Mouse (Mus musculus) embryonic facial prominence, embryonic 15.5 days (tissue): Measurements from ENCODE around the gene Hoxa3. TPM values are rescaled to one million over a fixed set of nuclear protein-coding genes. Genes with fewer than 3 reads are reported as not detected.

ENCODE experiments used
- ATAC-seq: fragments of 200-750 bp; cut with Nextera tagmentation; 2 replicates; pipeline ENCODE4 v1.8.0; 2017; ENCODE audit warnings: low read depth, moderate TSS enrichment; ENCODE audit not compliant: insufficient number of reproducible peaks, low FRiP score, low TSS enrichment
- H3K27ac ChIP-seq: fragments of 300-500 bp; sonication (generic); replicated peaks from 2 replicates; pipeline ENCODE4 v1.5.1; 2015; ENCODE audit warnings: mild to moderate bottlenecking, inconsistent platforms
- H3K27me3 ChIP-seq: fragments of 300-500 bp; sonication (generic); 2 replicates; pipeline ENCODE4 v1.6.1; 2015; ENCODE audit warnings: inconsistent platforms
- H3K36me3 ChIP-seq: fragments of 300-500 bp; sonication (generic); 2 replicates; pipeline ENCODE4 v1.6.1; 2015; ENCODE audit warnings: mild to moderate bottlenecking, inconsistent platforms
- H3K4me1 ChIP-seq: fragments of 300-500 bp; sonication (generic); 2 replicates; pipeline ENCODE4 v1.6.1; 2015; ENCODE audit warnings: inconsistent platforms
- H3K4me2 ChIP-seq: fragments of 300-500 bp; sonication (generic); replicated peaks from 2 replicates; pipeline ENCODE4 v1.6.1; 2015; ENCODE audit warnings: mild to moderate bottlenecking, inconsistent platforms
- H3K4me3 ChIP-seq: fragments of 300-500 bp; sonication (generic); replicated peaks from 2 replicates; pipeline ENCODE4 v1.5.1; 2015; ENCODE audit warnings: mild to moderate bottlenecking, inconsistent platforms
- H3K9ac ChIP-seq: fragments of 300-500 bp; sonication (generic); 2 replicates; pipeline ENCODE4 v1.6.1; 2015; ENCODE audit warnings: inconsistent platforms
- H3K9me3 ChIP-seq: fragments of 300-500 bp; sonication (generic); replicated peaks from 2 replicates; pipeline ENCODE4 v1.6.1; 2016; ENCODE audit warnings: inconsistent platforms
- WGBS: fragments of 180-500 bp; shearing (Covaris S2); methylation state at CpG from one replicate; pipeline ENCODE4 v1.1.7; 2015; 5-methylcytosine and 5-hydroxymethylcytosine counted together
- polyA plus RNA-seq: library from polyadenylated mRNA; unstranded; fragments of >200 nt; fragmentation: Nextera tagmentation; extraction: Ambion mirVana; gene quantifications from 2 replicates; pipeline ENCODE4 v1.2.1, GENCODE M21; 2015

The Hoxa3 gene
- polyA plus RNA-seq, 1 experiment from 2014 or later: 0.13 TPM

DNA sequence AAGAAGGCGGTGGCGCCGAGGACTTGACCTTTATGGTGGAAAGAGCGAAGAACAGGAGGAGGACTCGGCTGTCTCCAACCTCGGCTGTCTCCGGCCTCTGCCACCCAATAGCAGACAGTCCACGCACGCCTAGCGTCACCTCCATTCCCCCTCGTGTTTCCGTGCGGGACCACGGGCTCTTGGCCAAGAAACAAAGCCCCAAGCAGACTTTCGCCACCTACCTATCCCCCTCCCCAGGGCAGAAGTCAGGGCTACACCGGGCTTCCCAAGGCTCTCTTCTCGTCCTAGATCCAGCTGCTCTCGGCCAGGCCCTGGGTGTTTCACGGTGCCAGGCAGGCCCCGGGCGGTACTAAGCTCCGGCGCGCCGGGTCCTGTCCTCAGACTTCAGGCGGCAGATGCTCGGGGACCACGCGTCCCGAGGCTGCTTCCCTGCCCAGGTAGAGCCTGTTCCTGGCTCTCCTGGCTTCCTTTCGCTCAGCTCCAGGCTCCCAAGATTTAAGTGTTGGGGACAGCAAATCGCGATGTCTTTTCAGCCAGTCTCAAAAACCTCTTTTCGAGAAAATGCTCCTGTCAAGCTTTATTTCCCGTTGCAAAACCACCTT, 39.7 kb upstream of the Hoxa3 start:
- Histone ChIP-seq H3K9ac (no peak overlapping the region), H3K4me3 (0 out of 2 replicates have a peak overlapping the region, but pooled peaks have one; percentile 16), H3K27ac (no peak overlapping the region), H3K4me1 (peaks cover 5% of the 10 kb centered on the region; the same call in 1 of the 2 replicates), H3K36me3 (no peaks in the 10 kb centered on the region), H3K9me3 (no peaks in the 10 kb centered on the region), H3K4me2 (no peak overlapping the region), H3K27me3 (peaks cover 90% of the 10 kb centered on the region)
- WGBS: under 1% methylated on average over 35 of the region's 35 CpGs
- ATAC-seq: no peak

DNA sequence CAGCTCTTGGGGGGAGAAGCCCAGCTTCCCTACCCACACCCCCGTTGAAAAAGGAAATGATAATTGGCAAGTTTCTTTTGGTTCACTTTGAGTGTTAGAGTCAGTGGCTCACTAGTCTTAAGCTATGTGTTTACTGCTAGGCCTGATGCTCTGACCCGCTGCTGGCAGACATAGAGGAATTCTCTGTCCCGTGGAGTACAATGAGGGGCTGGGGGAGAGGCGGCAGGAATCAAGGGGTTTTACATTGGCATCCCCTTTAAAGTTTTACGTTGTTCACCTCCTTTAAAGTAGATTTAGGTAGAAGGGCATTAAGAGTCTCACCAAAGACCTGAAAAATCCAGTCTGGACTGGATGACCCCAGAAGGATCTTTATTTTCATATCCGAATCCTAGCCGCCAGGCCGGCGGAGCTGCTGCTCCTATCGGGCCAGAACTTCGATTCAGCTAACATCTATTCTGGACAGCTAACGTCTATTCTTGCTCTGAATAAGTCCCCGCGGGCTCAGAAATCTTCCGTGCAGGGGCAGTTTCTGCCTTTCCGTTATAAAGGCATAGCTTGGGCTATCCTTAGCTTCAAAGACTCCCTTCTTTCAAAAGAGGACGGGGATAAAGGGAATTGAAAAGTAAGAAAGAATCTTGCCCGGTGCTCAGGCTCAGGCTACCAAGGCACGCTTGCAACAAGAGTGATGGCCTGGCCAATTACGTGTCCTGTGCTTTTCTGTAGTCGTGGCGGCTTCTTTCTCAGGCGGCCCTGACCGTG, 39.1 kb upstream of the Hoxa3 start:
- no peak overlapping the region for H3K4me2 ChIP-seq
- H3K27me3 ChIP-seq: peaks cover 90% of the 10 kb centered on the region
- H3K27ac ChIP-seq: no peak overlapping the region
- H3K4me3 ChIP-seq: no peak overlapping the region
- H3K36me3 ChIP-seq: no peaks in the 10 kb centered on the region
- H3K4me1 ChIP-seq: peaks cover 5% of the 10 kb centered on the region; the same call in 1 of the 2 replicates
- ATAC-seq: no peak
- H3K9me3 ChIP-seq: no peaks in the 10 kb centered on the region
- H3K9ac ChIP-seq: no peak overlapping the region
- 2% methylated on average over 24 of the region's 24 CpGs for WGBS

DNA sequence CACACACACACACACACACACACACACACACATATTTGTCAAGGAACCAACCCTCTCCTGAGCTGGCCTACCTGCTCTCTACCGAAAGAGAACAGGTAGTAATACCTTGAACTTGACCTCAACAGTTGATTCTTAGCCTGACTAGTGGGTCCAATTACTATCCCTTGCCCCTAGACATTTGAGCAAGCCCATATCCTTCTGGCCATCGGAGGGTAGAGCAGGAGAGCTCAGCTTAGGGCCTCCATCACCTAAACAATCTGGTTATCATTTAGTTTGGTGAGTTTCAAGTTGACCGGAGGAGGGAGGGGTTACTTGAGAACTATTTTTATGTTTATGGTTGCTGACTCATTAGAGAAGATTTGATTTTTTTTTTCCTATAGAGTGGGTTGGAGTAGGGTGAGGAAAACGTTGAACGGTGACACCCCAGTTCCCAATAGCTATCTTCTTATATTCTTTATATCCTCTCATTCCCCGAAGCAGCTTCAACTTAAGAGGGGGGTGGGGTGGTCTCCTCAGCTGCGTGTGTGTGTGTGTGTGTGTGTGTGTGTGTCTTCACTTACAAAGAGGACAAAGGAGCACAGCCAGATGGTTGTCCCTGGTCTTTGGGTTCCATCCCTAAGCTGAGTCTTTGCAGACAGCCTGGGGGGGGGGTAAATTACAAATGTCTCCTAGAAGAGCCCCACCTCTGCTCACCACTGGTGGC, 38.2 kb upstream of the Hoxa3 start:
- Histone ChIP-seq H3K27ac (no peak overlapping the region), H3K4me1 (peaks cover 5% of the 10 kb centered on the region; the same call in 1 of the 2 replicates), H3K27me3 (peaks cover 91% of the 10 kb centered on the region), H3K4me2 (no peak overlapping the region), H3K9ac (no peak overlapping the region), H3K4me3 (no peak overlapping the region), H3K36me3 (no peaks in the 10 kb centered on the region), H3K9me3 (no peaks in the 10 kb centered on the region)
- ATAC-seq: no peak
- WGBS: 9% methylated on average over 7 of the region's 7 CpGs

DNA sequence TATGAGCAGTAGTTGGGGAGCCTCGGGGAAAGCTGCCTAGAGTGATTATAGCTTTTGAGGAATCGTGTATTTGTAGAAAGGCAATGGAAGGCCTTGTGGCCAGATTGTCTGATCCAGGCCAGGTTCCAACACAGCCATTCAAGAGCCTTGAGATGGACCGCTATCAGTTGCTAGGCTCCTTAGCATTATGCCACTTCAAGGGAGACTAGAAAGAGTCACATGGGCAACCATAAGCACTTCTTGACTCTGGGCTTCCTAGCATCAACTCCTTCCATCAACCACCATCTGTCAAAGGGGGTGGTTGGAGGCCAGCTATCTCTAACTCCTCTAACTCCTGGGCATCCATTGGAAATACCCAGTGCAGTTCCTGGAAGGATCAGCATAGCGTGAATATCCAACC, 36.7 kb upstream of the Hoxa3 start:
- Histone ChIP-seq H3K4me1 (peaks cover 10% of the 10 kb centered on the region; the same call in 1 of the 2 replicates), H3K27me3 (peaks cover 93% of the 10 kb centered on the region), H3K36me3 (no peaks in the 10 kb centered on the region), H3K9me3 (no peaks in the 10 kb centered on the region), H3K9ac (no peak overlapping the region), H3K4me3 (no peak overlapping the region), H3K27ac (no peak overlapping the region), H3K4me2 (no peak overlapping the region)
- ATAC-seq: no peak
- WGBS: 1% methylated on average over 4 of the region's 4 CpGs

DNA sequence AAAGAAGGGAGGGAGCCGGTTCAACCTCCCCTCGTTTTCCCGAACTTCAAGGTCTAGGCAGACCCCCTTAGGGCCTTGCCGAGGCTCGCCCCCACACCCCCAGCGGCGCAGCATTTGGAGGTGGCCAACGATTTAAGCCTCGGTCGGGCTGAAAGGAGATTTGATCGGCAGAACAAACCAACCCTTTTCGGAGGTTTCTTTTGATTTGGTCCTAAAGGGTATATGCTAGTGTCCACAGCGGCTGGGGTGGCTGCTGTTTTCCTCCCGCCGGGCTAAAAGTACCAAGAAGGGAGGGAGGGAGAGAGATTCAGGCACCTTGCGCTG, 36.2 kb upstream of the Hoxa3 start:
- no peak overlapping the region for H3K4me3 ChIP-seq
- no peak overlapping the region for H3K4me2 ChIP-seq
- H3K27me3 ChIP-seq: peaks cover 97% of the 10 kb centered on the region

DNA sequence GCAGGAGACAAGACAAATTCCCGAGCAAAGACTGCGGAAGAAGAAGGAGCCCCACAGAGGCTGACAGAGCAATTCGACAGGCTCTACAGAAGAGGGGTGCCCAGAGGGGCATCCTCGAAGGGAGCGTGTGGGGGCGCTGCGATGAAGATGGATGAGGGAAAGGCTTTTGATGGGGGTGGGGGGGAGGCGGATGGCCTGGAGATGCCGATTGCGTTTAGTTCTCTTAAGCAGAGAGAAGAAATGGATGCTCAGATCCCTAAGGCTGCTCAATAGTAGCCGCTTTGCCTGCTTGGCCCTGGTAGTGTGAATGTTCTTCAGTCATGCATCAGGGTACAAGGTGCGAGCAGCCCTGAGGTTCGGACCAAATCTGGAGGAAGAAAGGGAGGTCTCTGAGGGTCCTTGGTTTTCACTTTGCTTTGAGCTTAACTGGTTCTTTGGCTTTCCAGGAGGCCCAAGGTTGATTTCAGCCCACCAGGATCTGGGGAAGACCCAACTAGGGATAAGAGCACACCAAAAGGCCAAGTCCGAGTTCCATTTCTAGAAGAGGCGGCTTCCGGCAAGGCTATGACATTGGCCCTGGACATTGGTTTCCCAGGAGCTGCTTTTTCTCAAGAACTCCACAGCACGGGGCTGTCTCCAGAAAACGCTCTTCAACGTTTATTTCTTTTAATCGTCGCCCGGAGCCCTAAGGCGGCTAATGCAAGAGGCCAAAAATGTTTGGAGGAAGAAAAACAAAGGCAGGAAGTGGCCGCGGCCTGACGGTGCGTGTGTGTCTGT, 35.7 kb upstream of the Hoxa3 start:
- 2% methylated on average over 27 of the region's 27 CpGs for WGBS
- H3K36me3 ChIP-seq: no peaks in the 10 kb centered on the region

More for the DNA sequence above, 36.2 kb upstream of the Hoxa3 start:
- H3K27ac ChIP-seq: no peak overlapping the region
- no peak overlapping the region for H3K9ac ChIP-seq
- under 1% methylated on average over 16 of the region's 16 CpGs for WGBS
- H3K9me3 ChIP-seq: no peaks in the 10 kb centered on the region
- H3K36me3 ChIP-seq: no peaks in the 10 kb centered on the region
- H3K4me1 ChIP-seq: peaks cover 11% of the 10 kb centered on the region; the same call in 1 of the 2 replicates
- ATAC-seq: no peak

DNA sequence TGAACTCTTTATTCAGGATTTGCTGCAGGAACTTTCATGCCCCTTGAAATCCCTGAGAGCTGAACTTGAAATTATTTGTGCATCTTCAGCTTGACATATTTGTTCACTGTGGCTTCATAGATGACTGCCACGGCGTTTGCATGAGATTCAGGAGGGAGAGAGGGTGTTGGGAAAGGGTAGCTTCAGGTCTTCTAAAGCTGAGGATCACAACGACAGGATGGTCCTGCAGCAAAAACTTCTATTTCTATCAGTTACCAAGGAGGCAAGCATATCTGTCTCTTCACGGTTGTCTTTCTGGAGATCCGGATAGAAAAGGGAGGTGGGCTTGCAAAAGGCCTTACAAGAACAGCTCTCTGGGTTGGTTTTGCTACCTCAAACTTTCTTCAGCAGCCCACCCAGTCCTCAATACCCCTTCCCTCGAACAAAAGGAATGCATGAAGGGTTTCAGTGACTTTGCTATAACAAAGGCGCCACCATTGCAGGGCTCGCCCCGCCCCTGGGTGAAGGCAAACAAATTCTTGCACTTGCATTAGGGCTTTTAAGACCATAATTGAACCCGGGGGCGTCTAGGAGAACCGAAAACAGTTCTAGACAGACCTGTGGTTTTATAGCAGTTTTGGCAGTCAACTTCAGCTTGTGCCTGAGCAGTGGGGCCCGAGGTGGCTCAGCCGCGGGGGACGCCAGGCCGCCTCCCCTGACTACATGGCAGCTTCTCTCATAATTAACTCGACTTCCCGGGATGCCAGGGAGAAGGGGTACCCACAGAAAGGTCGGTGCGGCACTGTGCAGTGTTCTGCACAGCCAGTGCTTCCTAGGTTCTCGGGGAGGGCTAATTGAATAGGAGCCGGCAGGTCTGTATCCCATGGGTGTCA, 34.9 kb upstream of the Hoxa3 start:
- Histone ChIP-seq H3K4me1 (peaks cover 6% of the 10 kb centered on the region; the same call in 1 of the 2 replicates), H3K27me3 (peaks cover 97% of the 10 kb centered on the region), H3K4me3 (no peak overlapping the region), H3K4me2 (no peak overlapping the region), H3K9ac (no peak overlapping the region), H3K9me3 (no peaks in the 10 kb centered on the region), H3K27ac (no peak overlapping the region), H3K36me3 (no peaks in the 10 kb centered on the region)
- WGBS: 1% methylated on average over 23 of the region's 23 CpGs
- ATAC-seq: no peak

More for the DNA sequence above, 35.7 kb upstream of the Hoxa3 start:
- no peak overlapping the region for H3K9ac ChIP-seq
- H3K4me3 ChIP-seq: no peak overlapping the region
- ATAC-seq: no peak
- H3K4me2 ChIP-seq: no peak overlapping the region
- H3K4me1 ChIP-seq: peaks cover 11% of the 10 kb centered on the region; the same call in 1 of the 2 replicates
- H3K27me3 ChIP-seq: peaks cover 97% of the 10 kb centered on the region
- no peaks in the 10 kb centered on the region for H3K9me3 ChIP-seq
- H3K27ac ChIP-seq: no peak overlapping the region

DNA sequence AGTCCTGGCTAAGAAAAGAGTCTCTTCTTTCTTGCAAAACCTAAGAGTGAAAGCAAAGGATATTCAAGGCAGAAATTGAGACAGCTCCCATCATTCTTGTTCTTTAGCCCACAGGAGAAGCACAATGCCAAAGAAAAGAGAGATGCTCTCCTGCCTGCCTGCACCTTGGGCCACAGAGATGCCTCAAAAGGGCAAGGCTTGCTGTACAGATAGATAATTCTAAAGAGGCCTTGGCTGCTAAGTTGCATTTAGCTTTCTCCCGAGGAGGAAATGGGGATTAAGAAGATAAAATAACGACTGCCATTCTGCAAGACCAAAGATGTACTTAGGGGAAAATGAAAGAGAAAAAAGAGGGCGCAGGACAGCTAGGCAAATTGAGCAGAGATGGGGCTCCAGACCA, 33.8 kb upstream of the Hoxa3 start:
- no peak for ATAC-seq
- Histone ChIP-seq H3K4me1 (0 out of 2 replicates have a peak, but pooled peaks cover 6% of the 10 kb centered on the region), H3K4me3 (no peak overlapping the region), H3K36me3 (no peaks in the 10 kb centered on the region), H3K4me2 (no peak overlapping the region), H3K9me3 (no peaks in the 10 kb centered on the region), H3K9ac (no peak overlapping the region), H3K27ac (no peak overlapping the region), H3K27me3 (peaks cover 97% of the 10 kb centered on the region)
- WGBS: 4% methylated on average over 3 of the region's 3 CpGs

DNA sequence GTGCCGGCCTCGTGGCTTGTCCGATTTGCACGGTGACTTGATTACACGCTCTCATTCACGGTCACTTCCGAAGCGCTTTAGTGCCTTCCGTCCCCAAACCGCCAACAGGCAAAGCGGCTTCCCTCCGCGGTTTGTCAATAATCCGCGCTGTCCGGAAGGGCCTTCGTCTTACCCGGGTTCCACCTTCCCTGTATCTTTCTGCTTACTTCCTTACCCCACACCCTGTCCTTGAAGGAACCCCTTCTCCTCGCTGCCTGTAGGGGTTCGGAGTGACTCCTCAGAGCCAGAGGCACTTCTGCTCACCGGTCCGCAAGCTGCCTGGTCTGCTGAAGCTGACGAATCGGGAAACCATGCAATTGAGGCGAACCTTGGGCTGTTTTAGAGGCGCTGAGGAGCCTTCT, 33.3 kb upstream of the Hoxa3 start:
- Histone ChIP-seq H3K4me3 (no peak overlapping the region), H3K36me3 (no peaks in the 10 kb centered on the region), H3K27ac (no peak overlapping the region), H3K4me1 (0 out of 2 replicates have a peak, but pooled peaks cover 6% of the 10 kb centered on the region), H3K9ac (no peak overlapping the region), H3K9me3 (no peaks in the 10 kb centered on the region), H3K4me2 (no peak overlapping the region), H3K27me3 (peaks cover 97% of the 10 kb centered on the region)
- ATAC-seq: no peak
- WGBS: 3% methylated on average over 26 of the region's 26 CpGs

DNA sequence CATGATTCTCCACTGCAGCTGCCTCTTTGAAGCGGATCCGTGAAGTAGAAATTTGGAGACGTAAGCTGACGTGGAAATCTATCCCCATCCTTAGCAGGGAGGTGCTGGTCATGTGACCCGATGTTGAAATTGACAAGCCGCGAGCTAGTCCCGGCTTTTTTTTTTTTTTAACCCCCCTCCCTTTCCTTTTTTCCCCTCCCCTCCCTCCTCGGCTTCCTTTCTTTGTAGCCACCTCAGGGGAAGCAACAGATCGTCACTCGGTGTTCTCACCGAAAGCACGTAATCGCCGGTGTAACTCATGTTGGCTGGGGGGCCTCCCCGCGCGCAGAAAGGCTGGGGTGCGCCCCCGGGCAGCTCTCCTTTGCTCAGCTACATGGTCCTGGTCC, 32.6 kb upstream of the Hoxa3 start, which contains the start of gene Hoxa11:
Gene Hoxa11, minus strand, starts transcription at position 54 of the 386 bp plus-strand sequence.
- Histone ChIP-seq H3K4me1 (0 out of 2 replicates have a peak, but pooled peaks cover 6% of the 10 kb centered on the region), H3K36me3 (no peaks in the 10 kb centered on the region), H3K9ac (no peak within 1 kb of the TSS), H3K9me3 (no peaks in the 10 kb centered on the region), H3K27me3 (peaks cover 97% of the 10 kb centered on the region), H3K27ac (no peak within 1 kb of the TSS), H3K4me3 (peak within 1 kb of the TSS; percentile 10; the same call in 1 of the 2 replicates), H3K4me2 (0 out of 2 replicates have a peak within 1 kb of the TSS, but pooled peaks have one; percentile 2)
- WGBS: under 1% methylated on average over 20 of the region's 20 CpGs
- no peak for ATAC-seq
